20 mouse cellular contexts compared by ENCODE assay signal in genomic region chr10:119205229-119205628, GRCm38 (mm10).
"Had no signal": no experiment of that assay in that cellular context is flagged by ENCODE, and none has a peak within 500 bp of the region (broad histone marks: within the 10 kb centered on the region; RNA-seq: fewer than 3 reads in every experiment).

No protein-coding gene starts in this region.

- H3K27me3 ChIP-seq: kidney, embryonic 15.5 days; limb, embryonic 13.5 days; liver, embryonic 12.5 days; liver, embryonic 15.5 days; lung, embryonic 15.5 days; megakaryocyte, embryonic 14.5 days; midbrain, embryonic 12.5 days; neural tube, embryonic 13.5 days; stomach, embryonic 15.5 days had no signal

- ATAC-seq: liver, embryonic 12.5 days; midbrain, embryonic 16.5 days had no signal

- H3K9me3 ChIP-seq: kidney, embryonic 15.5 days; limb, embryonic 10.5 days; limb, embryonic 13.5 days; liver, embryonic 12.5 days; liver, embryonic 15.5 days; lung, embryonic 15.5 days; megakaryocyte, embryonic 14.5 days; midbrain, embryonic 12.5 days; neural tube, embryonic 13.5 days; stomach, embryonic 15.5 days had no signal

- H3K4me1 ChIP-seq: kidney, embryonic 15.5 days; limb, embryonic 10.5 days; limb, embryonic 13.5 days; liver, embryonic 12.5 days; liver, embryonic 15.5 days; lung, embryonic 15.5 days; midbrain, embryonic 12.5 days; neural tube, embryonic 13.5 days had no signal

- DNase-seq: kidney, adult 11 months; liver; lung, adult 18-20 months; lung, postnatal 10 days; lung, postnatal 36 days; right cerebral cortex, postnatal 14 days; right cerebral cortex, postnatal 4 days; spleen, adult 18-20 months had no signal

- H3K9ac ChIP-seq: kidney, embryonic 15.5 days; limb, embryonic 13.5 days; liver, embryonic 12.5 days; liver, embryonic 15.5 days; lung, embryonic 15.5 days; midbrain, embryonic 12.5 days; neural tube, embryonic 13.5 days; stomach, embryonic 15.5 days had no signal

- H3K4me3 ChIP-seq: kidney, embryonic 15.5 days; limb, embryonic 10.5 days; limb, embryonic 13.5 days; liver, embryonic 12.5 days; liver, embryonic 15.5 days; lung, embryonic 15.5 days; megakaryocyte, embryonic 14.5 days; midbrain, embryonic 12.5 days; myocyte; neural tube, embryonic 13.5 days; stomach, embryonic 15.5 days had no signal

- H3K27ac ChIP-seq: kidney, embryonic 15.5 days; limb, embryonic 10.5 days; limb, embryonic 13.5 days; liver, embryonic 12.5 days; liver, embryonic 15.5 days; lung, embryonic 15.5 days; midbrain, embryonic 12.5 days; neural tube, embryonic 13.5 days; stomach, embryonic 15.5 days had no signal

- H3K4me2 ChIP-seq: kidney, embryonic 15.5 days; limb, embryonic 13.5 days; liver, embryonic 12.5 days; liver, embryonic 15.5 days; lung, embryonic 15.5 days; midbrain, embryonic 12.5 days; neural tube, embryonic 13.5 days; stomach, embryonic 15.5 days had no signal
